Mouse (Mus musculus): Measurements from ENCODE around the gene Gm30737. TPM values are rescaled to one million over a fixed set of nuclear protein-coding genes. Genes with fewer than 3 reads are reported as not detected.
"Not testable (repeated sequence)": the region's sequence is repeated elsewhere in the genome, so short reads cannot be mapped to it uniquely, and the experiment has no call there.

Gene Gm30737
- not detected in 2 replicates for polyA plus RNA-seq (2016; fragmentation: Nextera tagmentation; extraction: Ambion mirVana)

DNA sequence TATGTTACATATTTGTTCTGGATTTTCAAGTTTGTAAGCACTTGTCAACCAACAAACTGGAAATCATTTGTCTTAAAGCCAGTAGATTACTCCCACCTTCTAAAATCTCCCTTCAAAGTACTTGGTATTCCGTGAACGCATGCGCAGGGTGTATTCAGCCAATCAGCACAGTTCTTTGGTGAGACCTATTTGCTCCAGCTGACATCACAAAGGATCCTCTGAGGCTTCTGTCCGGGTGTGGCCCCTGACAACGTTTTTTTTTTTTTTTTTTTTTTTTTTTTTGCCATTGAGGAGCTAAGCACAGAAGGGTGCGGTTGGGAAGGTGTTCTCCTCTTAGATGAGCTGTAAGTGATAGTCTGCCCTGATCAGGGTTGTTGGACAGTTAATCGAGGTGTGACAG lies at the start of gene Gm30737:
TSS of gene Gm30737 (plus strand) at position 301 of the 400 bp plus-strand sequence.
- H3K4me1 ChIP-seq (replicated peaks); H3K4me2 ChIP-seq; H3K9ac ChIP-seq; H3K27ac ChIP-seq (ENCODE audit: poor library complexity, severe bottlenecking); H3K4me3 ChIP-seq; ATAC-seq (ENCODE audit: insufficient number of reproducible peaks, low FRiP score); H3K27me3 ChIP-seq (replicated peaks); H3K9me3 ChIP-seq (replicated peaks); H3K36me3 ChIP-seq: not testable (repeated sequence)
- WGBS: no CpG with 5 or more reads among the region's 7 CpGs
